Mouse (Mus musculus): ENCODE measurements around the gene Pex12. TPM values are rescaled to one million over a fixed set of nuclear protein-coding genes. Genes with fewer than 3 reads are reported as not detected.
A peak's percentile ranks its signal among the peaks of the same experiment; 100 is the strongest.

Gene Pex12
- polyA plus RNA-seq, 1 experiment from 2014 or later, result 14.0 TPM

- no peak for ATAC-seq (ENCODE audit: insufficient read depth, low FRiP score, low read depth)
Observed at GRCm38 (mm10) chr11:83301431-83301831, 955 bp downstream of the Pex12 start.

GRCm38 (mm10) chr11:83299724-83300123 is 2.7 kb downstream of the Pex12 start:
- Histone ChIP-seq H3K4me1 (peaks cover 18% of the 10 kb centered on the region; the same call in 1 of the 2 replicates), H3K9me3 (no peaks in the 10 kb centered on the region), H3K27me3 (replicated peaks) (no peaks in the 10 kb centered on the region), H3K9ac (no peak overlapping the region), H3K27ac (no peak overlapping the region), H3K4me2 (no peak overlapping the region), H3K36me3 (no peaks in the 10 kb centered on the region), H3K4me3 (replicated peaks) (no peak overlapping the region)
- WGBS, result 82% methylated on average over 9 of the region's 9 CpGs
- no peak for ATAC-seq (ENCODE audit: insufficient read depth, low FRiP score, low read depth)

More at GRCm38 (mm10) chr11:83301431-83301831, 955 bp downstream of the Pex12 start:
- Histone ChIP-seq H3K4me3 (replicated peaks) (peak overlapping the region; percentile 88; the same call in 1 of the 2 replicates), H3K36me3 (no peaks in the 10 kb centered on the region), H3K27ac (no peak overlapping the region), H3K27me3 (replicated peaks) (no peaks in the 10 kb centered on the region), H3K4me1 (peaks cover 18% of the 10 kb centered on the region; the same call in 1 of the 2 replicates), H3K9ac (no peak overlapping the region), H3K9me3 (no peaks in the 10 kb centered on the region), H3K4me2 (peak overlapping the region; percentile 57; the same call in 1 of the 2 replicates)
- WGBS, result 65% methylated on average over 2 of the region's 2 CpGs

GRCm38 (mm10) chr11:83298225-83299195 is 3.9 kb downstream of the Pex12 start, which contains the start of gene Ap2b1:
Gene Ap2b1 (plus strand): TSS chr11:83299024.
- no peaks in the 10 kb centered on the region for H3K27me3 ChIP-seq (replicated peaks)
- WGBS, result 2% methylated on average over 56 of the region's 56 CpGs
- H3K27ac ChIP-seq, result peak within 1 kb of the TSS; percentile 94
- ATAC-seq (ENCODE audit: insufficient read depth, low FRiP score, low read depth), result peak; percentile 95
- peak within 1 kb of the TSS; percentile 79 for H3K4me3 ChIP-seq (replicated peaks)
- H3K9me3 ChIP-seq, result no peaks in the 10 kb centered on the region
- no peaks in the 10 kb centered on the region for H3K36me3 ChIP-seq
- peak within 1 kb of the TSS; percentile 81 for H3K9ac ChIP-seq
- peaks cover 10% of the 10 kb centered on the region for H3K4me1 ChIP-seq
- peak within 1 kb of the TSS; percentile 60 for H3K4me2 ChIP-seq

GRCm38 (mm10) chr11:83297816-83298215 is 4.6 kb downstream of the Pex12 start:
- WGBS, result 77% methylated on average over 6 of the region's 6 CpGs
- Histone ChIP-seq H3K4me1 (peaks cover 15% of the 10 kb centered on the region), H3K4me2 (peak overlapping the region; percentile 60), H3K4me3 (replicated peaks) (peak overlapping the region; percentile 79), H3K27ac (peak overlapping the region; percentile 94; the same call in 1 of the 2 replicates), H3K9ac (no peak overlapping the region; the same call in 1 of the 2 replicates), H3K9me3 (no peaks in the 10 kb centered on the region), H3K27me3 (replicated peaks) (no peaks in the 10 kb centered on the region), H3K36me3 (no peaks in the 10 kb centered on the region)
- no peak for ATAC-seq (ENCODE audit: insufficient read depth, low FRiP score, low read depth)

GRCm38 (mm10) chr11:83294133-83294532 is 8.3 kb downstream of the Pex12 start:
- H3K4me1 ChIP-seq, result peaks cover 17% of the 10 kb centered on the region
- no peak overlapping the region for H3K9ac ChIP-seq
- WGBS, result 90% methylated on average over 2 of the region's 2 CpGs
- H3K4me3 ChIP-seq (replicated peaks), result no peak overlapping the region
- H3K9me3 ChIP-seq, result no peaks in the 10 kb centered on the region
- no peak overlapping the region for H3K4me2 ChIP-seq
- no peaks in the 10 kb centered on the region for H3K27me3 ChIP-seq (replicated peaks)
- H3K27ac ChIP-seq, result no peak overlapping the region
- no peaks in the 10 kb centered on the region for H3K36me3 ChIP-seq
- ATAC-seq (ENCODE audit: insufficient read depth, low FRiP score, low read depth), result no peak

- Histone ChIP-seq H3K4me1 (peaks cover 17% of the 10 kb centered on the region), H3K36me3 (no peaks in the 10 kb centered on the region), H3K4me2 (peak overlapping the region; percentile 77), H3K9me3 (no peaks in the 10 kb centered on the region), H3K27me3 (replicated peaks) (no peaks in the 10 kb centered on the region), H3K27ac (no peak overlapping the region), H3K4me3 (replicated peaks) (peak overlapping the region; percentile 66), H3K9ac (no peak overlapping the region)
- 85% methylated on average over 1 of the region's 1 CpGs for WGBS
- no peak for ATAC-seq (ENCODE audit: insufficient read depth, low FRiP score, low read depth)
Observed at GRCm38 (mm10) chr11:83293182-83293581, 9.2 kb downstream of the Pex12 start.

- Histone ChIP-seq H3K4me2 (peak overlapping the region; percentile 77), H3K4me1 (peaks cover 9% of the 10 kb centered on the region), H3K27ac (peak overlapping the region; percentile 57; the same call in 1 of the 2 replicates), H3K9me3 (no peaks in the 10 kb centered on the region), H3K4me3 (replicated peaks) (peak overlapping the region; percentile 66), H3K36me3 (no peaks in the 10 kb centered on the region), H3K27me3 (replicated peaks) (no peaks in the 10 kb centered on the region), H3K9ac (peak overlapping the region; percentile 63)
- no peak for ATAC-seq (ENCODE audit: insufficient read depth, low FRiP score, low read depth)
- WGBS, result 1% methylated on average over 5 of the region's 5 CpGs
Observed at GRCm38 (mm10) chr11:83292251-83292587, 10.2 kb downstream of the Pex12 start.

- Histone ChIP-seq H3K36me3 (no peaks in the 10 kb centered on the region), H3K9ac (peak overlapping the region; percentile 63), H3K27ac (peak overlapping the region; percentile 70; the same call in 1 of the 2 replicates), H3K27me3 (replicated peaks) (no peaks in the 10 kb centered on the region), H3K4me3 (replicated peaks) (peak overlapping the region; percentile 66), H3K4me1 (peaks cover 7% of the 10 kb centered on the region), H3K9me3 (no peaks in the 10 kb centered on the region), H3K4me2 (peak overlapping the region; percentile 77)
- under 1% methylated on average over 37 of the region's 38 CpGs for WGBS
- peak; percentile 99 for ATAC-seq (ENCODE audit: insufficient read depth, low FRiP score, low read depth)
Observed at GRCm38 (mm10) chr11:83291375-83292250, 10.8 kb downstream of the Pex12 start.

- ATAC-seq (ENCODE audit: insufficient read depth, low FRiP score, low read depth), result no peak
- no peak overlapping the region for H3K9ac ChIP-seq
- H3K36me3 ChIP-seq, result no peaks in the 10 kb centered on the region
- H3K4me2 ChIP-seq, result no peak overlapping the region
- no peak overlapping the region for H3K4me3 ChIP-seq (replicated peaks)
- 90% methylated on average over 2 of the region's 2 CpGs for WGBS
- no peaks in the 10 kb centered on the region for H3K27me3 ChIP-seq (replicated peaks)
- no peak overlapping the region for H3K27ac ChIP-seq
- H3K4me1 ChIP-seq, result peaks cover 7% of the 10 kb centered on the region
- no peaks in the 10 kb centered on the region for H3K9me3 ChIP-seq
Observed at GRCm38 (mm10) chr11:83289633-83290032, 12.8 kb downstream of the Pex12 start.

- Histone ChIP-seq H3K4me3 (replicated peaks) (no peak overlapping the region), H3K9me3 (no peaks in the 10 kb centered on the region), H3K4me2 (no peak overlapping the region), H3K36me3 (no peaks in the 10 kb centered on the region), H3K4me1 (peaks cover 7% of the 10 kb centered on the region; the same call in 1 of the 2 replicates), H3K27me3 (replicated peaks) (no peaks in the 10 kb centered on the region), H3K27ac (no peak overlapping the region), H3K9ac (no peak overlapping the region)
- no peak for ATAC-seq (ENCODE audit: insufficient read depth, low FRiP score, low read depth)
- WGBS, result 88% methylated on average over 5 of the region's 5 CpGs
Observed at GRCm38 (mm10) chr11:83289036-83289435, 13.3 kb downstream of the Pex12 start.

- WGBS, result 67% methylated on average over 1 of the region's 1 CpGs
- no peaks in the 10 kb centered on the region for H3K27me3 ChIP-seq (replicated peaks)
- H3K4me2 ChIP-seq, result no peak within 1 kb of the TSS
- H3K4me3 ChIP-seq (replicated peaks), result no peak within 1 kb of the TSS
- no peaks in the 10 kb centered on the region for H3K4me1 ChIP-seq
- no peaks in the 10 kb centered on the region for H3K9me3 ChIP-seq
- peak; percentile 70; the same call in 1 of the 2 replicates for ATAC-seq (ENCODE audit: insufficient read depth, low FRiP score, low read depth)
- no peak within 1 kb of the TSS for H3K9ac ChIP-seq
- no peaks in the 10 kb centered on the region for H3K36me3 ChIP-seq
- no peak within 1 kb of the TSS for H3K27ac ChIP-seq
Observed at GRCm38 (mm10) chr11:83286566-83286965, 15.8 kb downstream of the Pex12 start, which contains the start of gene Slfn14. Gene Slfn14 (minus strand): TSS chr11:83286726.
